Mouse (Mus musculus): Measurements from ENCODE around the gene Klrb1f. TPM values are rescaled to one million over a fixed set of nuclear protein-coding genes. Genes with fewer than 3 reads are reported as not detected.

Gene Klrb1f
- polyA plus RNA-seq, 1 experiment = not detected

DNA sequence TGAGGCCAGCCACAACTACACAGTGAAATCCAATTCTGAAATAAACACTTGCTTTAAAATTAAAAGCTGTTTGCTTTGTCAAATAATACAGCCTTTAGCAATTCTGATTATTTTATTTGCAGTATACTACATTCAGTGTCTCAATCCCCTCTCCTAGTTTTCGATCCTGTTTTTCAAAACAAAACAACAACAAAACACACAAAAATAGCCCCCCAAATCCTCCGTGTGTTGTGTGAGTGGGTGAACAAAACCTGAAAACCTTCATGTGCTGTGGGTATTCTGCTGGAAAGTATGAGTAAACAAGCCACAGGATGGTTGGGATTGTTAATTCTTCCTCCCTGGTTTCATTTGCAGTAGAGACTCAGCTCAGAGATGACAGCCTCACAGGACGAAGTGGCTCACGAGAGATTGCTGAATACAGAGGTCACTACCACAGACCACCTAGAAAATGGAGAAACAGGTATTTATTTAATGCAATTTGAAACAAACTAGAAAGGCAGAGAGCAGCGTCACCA lies 31.9 kb upstream of the Klrb1f start:
- H3K4me1 ChIP-seq (ENCODE audit: control insufficient read depth, insufficient read depth, low read length) = no peaks in the 10 kb centered on the region
- TF ChIP-seq CTCF (IDR thresholded peaks at IDR 0.05; ENCODE audit: insufficient read depth, low read depth, low read length) = no peak
- TF ChIP-seq POLR2A (IDR thresholded peaks at IDR 0.05; ENCODE audit: insufficient read depth, low read depth, low read length) = no peak
- no peak overlapping the region for H3K4me3 ChIP-seq (ENCODE audit: insufficient read depth, low read depth, low read length)
- H3K27ac ChIP-seq (ENCODE audit: insufficient read depth, low read depth, low read length) = no peak overlapping the region
- WGBS = 78% methylated on average over 5 of the region's 5 CpGs

DNA sequence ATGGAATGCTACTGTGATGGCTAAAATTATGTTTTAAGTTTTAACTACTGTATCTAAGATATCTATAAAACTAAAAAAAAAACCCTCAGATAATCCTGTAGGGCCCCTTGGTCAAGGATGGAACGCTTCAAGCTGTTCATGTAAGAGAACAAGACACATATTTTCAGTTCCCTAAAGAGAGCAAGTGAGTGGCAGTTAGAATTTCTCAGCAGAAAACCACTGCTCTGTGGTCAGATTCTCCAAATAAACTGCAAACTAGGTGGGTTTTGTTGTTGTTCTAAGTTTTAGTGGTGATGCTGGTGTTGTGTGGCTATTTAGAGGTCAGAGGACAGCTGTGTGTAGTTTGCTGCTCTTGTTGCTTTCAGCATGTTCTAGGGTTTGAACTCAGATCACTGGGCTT lies 31.3 kb upstream of the Klrb1f start:
- Histone ChIP-seq H3K4me1 (ENCODE audit: control insufficient read depth, insufficient read depth, low read length) (no peaks in the 10 kb centered on the region), H3K27ac (ENCODE audit: insufficient read depth, low read depth, low read length) (no peak overlapping the region), H3K4me3 (ENCODE audit: insufficient read depth, low read depth, low read length) (no peak overlapping the region)
- no peak for TF ChIP-seq CTCF (IDR thresholded peaks at IDR 0.05; ENCODE audit: insufficient read depth, low read depth, low read length)
- TF ChIP-seq POLR2A (IDR thresholded peaks at IDR 0.05; ENCODE audit: insufficient read depth, low read depth, low read length) = no peak
- WGBS = 92% methylated on average over 1 of the region's 1 CpGs

DNA sequence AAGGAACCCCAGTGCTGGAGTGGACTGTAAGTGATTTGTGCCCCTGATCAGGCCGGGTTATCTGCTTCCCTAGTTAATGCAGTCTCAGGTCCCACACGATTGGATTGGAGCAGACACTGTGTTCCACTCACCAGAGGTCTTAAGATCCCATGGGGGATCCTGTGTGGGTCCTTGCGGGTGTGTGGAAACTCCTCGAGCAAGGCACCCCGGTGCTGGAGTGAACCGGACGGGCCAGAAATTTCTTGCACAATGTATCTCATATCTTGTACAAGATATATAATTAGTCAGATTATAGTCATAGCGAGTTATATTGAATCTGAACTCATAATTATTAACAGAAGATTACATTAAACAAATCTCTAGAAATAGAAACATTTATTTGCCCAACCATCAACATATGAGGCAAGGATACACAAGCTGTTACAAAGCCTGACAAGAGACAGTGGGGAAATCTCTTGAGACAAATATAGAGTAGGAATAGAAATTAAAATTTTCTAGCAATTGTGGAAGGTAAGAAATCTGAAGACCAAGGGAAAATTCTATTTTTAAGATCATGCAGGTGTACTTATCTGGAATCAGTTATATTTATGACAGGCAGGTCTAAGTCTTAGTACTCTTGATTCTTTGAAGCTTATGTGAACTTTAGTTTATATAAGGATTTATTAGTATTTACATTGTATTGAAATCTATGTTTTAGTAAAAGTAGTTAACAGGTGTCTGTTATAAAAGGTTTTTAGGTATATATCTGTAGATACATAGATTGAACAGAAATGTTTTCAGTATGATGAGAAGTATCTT lies 18.1 kb upstream of the Klrb1f start:
- Histone ChIP-seq H3K27ac (ENCODE audit: insufficient read depth, low read depth, low read length) (no peak overlapping the region), H3K4me1 (ENCODE audit: control insufficient read depth, insufficient read depth, low read length) (no peaks in the 10 kb centered on the region), H3K4me3 (ENCODE audit: insufficient read depth, low read depth, low read length) (no peak overlapping the region)
- TF ChIP-seq CTCF (IDR thresholded peaks at IDR 0.05; ENCODE audit: insufficient read depth, low read depth, low read length) = no peak
- no peak for TF ChIP-seq POLR2A (IDR thresholded peaks at IDR 0.05; ENCODE audit: insufficient read depth, low read depth, low read length)
- 84% methylated on average over 8 of the region's 8 CpGs for WGBS

DNA sequence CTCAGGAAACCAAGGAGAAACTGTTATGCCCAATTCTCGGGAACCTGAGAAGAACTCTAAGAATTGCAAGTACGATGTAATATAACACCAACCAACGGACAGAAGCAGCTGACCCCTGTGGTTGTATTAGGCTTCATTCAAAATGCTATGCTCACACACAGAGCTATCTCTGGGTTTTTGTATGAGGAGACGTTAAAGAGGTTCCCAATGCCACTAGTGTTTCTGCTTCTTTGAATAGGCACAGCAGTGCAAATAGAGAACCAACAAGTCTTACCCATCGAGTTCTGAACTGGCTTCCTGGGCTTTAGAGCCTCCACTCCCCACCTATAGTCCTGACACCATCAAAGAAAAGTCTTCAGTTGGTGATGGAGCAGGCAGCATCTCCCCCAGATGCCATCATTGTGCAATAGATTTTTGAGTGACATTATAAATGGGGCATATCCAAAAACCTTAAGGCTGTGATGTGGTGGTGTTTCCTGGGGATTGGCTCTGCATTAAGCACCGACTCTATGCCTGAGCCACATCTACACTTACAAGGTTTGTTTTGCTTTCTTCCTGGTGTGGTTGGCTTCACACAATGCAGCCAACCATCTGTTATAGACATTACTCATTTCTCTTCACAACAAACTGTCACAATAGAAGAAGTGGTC lies 15.4 kb upstream of the Klrb1f start:
- WGBS = 67% methylated on average over 6 of the region's 6 CpGs
- TF ChIP-seq POLR2A (IDR thresholded peaks at IDR 0.05; ENCODE audit: insufficient read depth, low read depth, low read length) (no peak), CTCF (IDR thresholded peaks at IDR 0.05; ENCODE audit: insufficient read depth, low read depth, low read length) (no peak)
- Histone ChIP-seq H3K4me1 (ENCODE audit: control insufficient read depth, insufficient read depth, low read length) (no peaks in the 10 kb centered on the region), H3K4me3 (ENCODE audit: insufficient read depth, low read depth, low read length) (no peak overlapping the region), H3K27ac (ENCODE audit: insufficient read depth, low read depth, low read length) (no peak overlapping the region)

DNA sequence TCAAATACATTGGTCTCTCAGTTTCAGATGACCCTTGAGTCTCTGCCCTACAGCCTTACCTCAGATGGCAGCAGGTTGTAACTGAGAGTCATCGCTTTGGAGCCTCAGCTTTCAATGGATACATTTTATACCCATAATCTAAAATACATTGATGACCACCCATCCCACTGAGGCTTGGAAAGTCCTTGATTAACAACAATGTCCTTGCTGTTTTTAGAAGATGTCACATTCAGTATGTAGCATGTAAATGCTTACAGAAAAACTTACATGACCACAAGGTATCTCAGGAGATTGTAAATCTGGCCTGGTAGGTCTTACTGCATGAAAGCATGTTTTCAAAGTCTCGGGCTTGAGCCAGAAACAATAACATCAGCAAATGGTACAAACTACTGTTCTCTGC lies 14.7 kb upstream of the Klrb1f start:
- no peak for TF ChIP-seq CTCF (IDR thresholded peaks at IDR 0.05; ENCODE audit: insufficient read depth, low read depth, low read length)
- no peak for TF ChIP-seq POLR2A (IDR thresholded peaks at IDR 0.05; ENCODE audit: insufficient read depth, low read depth, low read length)
- Histone ChIP-seq H3K4me3 (ENCODE audit: insufficient read depth, low read depth, low read length) (no peak overlapping the region), H3K4me1 (ENCODE audit: control insufficient read depth, insufficient read depth, low read length) (no peaks in the 10 kb centered on the region), H3K27ac (ENCODE audit: insufficient read depth, low read depth, low read length) (no peak overlapping the region)
- WGBS = 90% methylated on average over 2 of the region's 2 CpGs

DNA sequence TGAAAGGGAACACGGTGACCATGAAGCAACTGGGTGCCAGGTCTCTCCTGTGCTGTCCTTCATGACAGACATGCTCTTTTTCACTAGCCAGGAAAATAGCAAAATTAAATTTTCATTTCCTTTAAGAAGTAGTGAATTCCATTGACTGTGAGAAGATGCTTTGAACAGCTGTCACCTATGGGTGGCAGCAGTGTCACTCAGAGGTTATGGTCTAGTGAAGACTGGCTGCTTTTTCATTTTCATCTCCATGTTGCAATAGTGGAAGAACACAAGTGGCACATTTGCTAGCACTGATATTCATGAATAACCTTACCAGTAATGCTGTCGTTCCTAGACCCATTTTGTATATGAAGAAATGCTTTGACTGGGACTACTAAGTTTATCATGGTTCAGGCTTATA lies 12.3 kb upstream of the Klrb1f start:
- H3K4me3 ChIP-seq (ENCODE audit: insufficient read depth, low read depth, low read length) = no peak overlapping the region
- 84% methylated on average over 2 of the region's 2 CpGs for WGBS
- H3K4me1 ChIP-seq (ENCODE audit: control insufficient read depth, insufficient read depth, low read length) = no peaks in the 10 kb centered on the region

DNA sequence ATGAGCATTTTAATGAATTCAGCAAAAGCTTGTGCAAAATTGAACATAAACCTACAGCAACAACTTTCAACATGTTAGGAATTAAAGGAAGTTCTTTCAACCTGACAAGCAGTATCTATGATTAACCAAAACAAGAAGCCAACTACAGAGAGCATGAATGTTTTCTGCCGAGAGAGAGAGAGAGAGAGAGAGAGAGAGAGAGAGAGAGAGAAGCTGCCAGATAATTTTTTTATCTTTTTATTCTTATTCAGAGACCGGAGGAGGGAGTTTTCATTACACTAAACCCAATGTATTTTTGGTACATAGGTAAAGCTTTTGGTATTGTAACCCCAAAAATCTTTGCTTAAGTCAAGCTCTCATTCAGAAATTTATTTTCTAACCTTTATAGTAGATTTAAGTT lies 10.7 kb upstream of the Klrb1f start:
- no peak for TF ChIP-seq CTCF (IDR thresholded peaks at IDR 0.05; ENCODE audit: insufficient read depth, low read depth, low read length)
- no peak for TF ChIP-seq POLR2A (IDR thresholded peaks at IDR 0.05; ENCODE audit: insufficient read depth, low read depth, low read length)
- Histone ChIP-seq H3K27ac (ENCODE audit: insufficient read depth, low read depth, low read length) (no peak overlapping the region), H3K4me3 (ENCODE audit: insufficient read depth, low read depth, low read length) (no peak overlapping the region), H3K4me1 (ENCODE audit: control insufficient read depth, insufficient read depth, low read length) (no peaks in the 10 kb centered on the region)
- 58% methylated on average over 2 of the region's 2 CpGs for WGBS

More for the DNA sequence above, 12.3 kb upstream of the Klrb1f start:
- TF ChIP-seq CTCF (IDR thresholded peaks at IDR 0.05; ENCODE audit: insufficient read depth, low read depth, low read length) = no peak
- no peak overlapping the region for H3K27ac ChIP-seq (ENCODE audit: insufficient read depth, low read depth, low read length)

DNA sequence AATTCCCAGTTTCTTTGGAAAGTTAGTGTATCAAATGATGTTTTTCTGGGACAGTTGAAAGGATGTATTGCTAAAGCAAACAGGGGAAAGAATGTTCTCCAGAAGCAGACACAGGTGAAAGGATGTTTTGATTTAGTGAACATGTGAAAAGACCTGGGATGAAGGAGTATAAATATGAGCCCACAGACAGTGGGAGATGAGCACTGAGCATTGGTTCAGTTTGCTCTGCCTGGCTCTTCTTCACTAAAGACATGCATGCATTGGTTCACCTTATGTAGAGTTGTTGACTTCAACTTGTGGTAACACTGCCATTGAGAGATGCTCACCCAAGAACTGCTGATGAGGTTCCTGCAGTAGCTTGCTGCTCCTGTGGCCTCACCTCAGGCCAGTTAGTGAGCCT lies 9.4 kb upstream of the Klrb1f start:
- H3K4me3 ChIP-seq (ENCODE audit: insufficient read depth, low read depth, low read length) = no peak overlapping the region
- H3K4me1 ChIP-seq (ENCODE audit: control insufficient read depth, insufficient read depth, low read length) = no peaks in the 10 kb centered on the region
- no peak for TF ChIP-seq CTCF (IDR thresholded peaks at IDR 0.05; ENCODE audit: insufficient read depth, low read depth, low read length)
- TF ChIP-seq POLR2A (IDR thresholded peaks at IDR 0.05; ENCODE audit: insufficient read depth, low read depth, low read length) = no peak
- H3K27ac ChIP-seq (ENCODE audit: insufficient read depth, low read depth, low read length) = no peak overlapping the region

DNA sequence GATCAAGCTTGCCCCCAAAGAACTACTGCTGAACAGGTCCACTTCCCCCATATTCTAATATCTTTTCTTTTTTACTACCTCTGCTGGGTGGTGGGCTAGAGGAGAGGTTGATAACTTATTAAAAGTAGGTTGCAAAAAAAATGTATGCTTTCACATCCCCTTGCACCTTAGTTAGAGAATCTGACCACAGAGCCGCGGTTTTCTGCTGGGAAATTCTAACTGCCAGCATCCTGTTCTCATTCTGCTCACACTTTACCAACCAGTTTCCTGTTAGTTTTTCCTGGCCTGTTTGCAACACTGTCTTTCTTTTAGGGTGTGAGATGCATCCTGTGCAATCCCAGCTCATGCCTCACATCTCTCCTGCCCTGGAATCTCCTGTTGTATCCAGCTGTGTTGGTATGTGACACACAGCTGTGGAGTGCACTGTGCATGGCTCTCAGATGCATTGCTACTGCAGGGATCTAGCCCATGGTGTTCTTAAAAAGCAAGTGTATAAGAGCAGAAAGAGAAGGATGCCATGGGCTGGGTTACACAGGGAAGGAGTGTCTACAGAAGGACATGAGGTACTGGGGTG lies 8.7 kb upstream of the Klrb1f start:
- no peaks in the 10 kb centered on the region for H3K4me1 ChIP-seq (ENCODE audit: control insufficient read depth, insufficient read depth, low read length)
- H3K27ac ChIP-seq (ENCODE audit: insufficient read depth, low read depth, low read length) = no peak overlapping the region
- WGBS = 79% methylated on average over 2 of the region's 2 CpGs
- H3K4me3 ChIP-seq (ENCODE audit: insufficient read depth, low read depth, low read length) = no peak overlapping the region
- TF ChIP-seq CTCF (IDR thresholded peaks at IDR 0.05; ENCODE audit: insufficient read depth, low read depth, low read length) (no peak), POLR2A (IDR thresholded peaks at IDR 0.05; ENCODE audit: insufficient read depth, low read depth, low read length) (no peak)
